Mouse (Mus musculus) urinary bladder, postnatal 36 days (tissue): ENCODE measurements around the gene Rasgrf1.

ENCODE experiments used
- DNase-seq, 2 experiments: peaks; one replicate each; pipeline ENCODE4 v3.0.0; 2022; ENCODE audit warnings: low spot score in 2 of 2, mixed read lengths in 1 of 2

Gene Rasgrf1

GRCm38 (mm10) chr9:89968836-89969450 lies 59.2 kb downstream of the Rasgrf1 start:
- DNase-seq = no peak

- no peak for DNase-seq
These were observed 60.6 kb downstream of the Rasgrf1 start for GRCm38 (mm10) chr9:89970271-89970670.

GRCm38 (mm10) chr9:89970886-89971486 lies 61.3 kb downstream of the Rasgrf1 start:
- DNase-seq = no peak

GRCm38 (mm10) chr9:89972321-89972720 lies 62.6 kb downstream of the Rasgrf1 start:
- no peak for DNase-seq

- DNase-seq = no peak
These were observed 64.1 kb downstream of the Rasgrf1 start for GRCm38 (mm10) chr9:89973856-89974255.

- DNase-seq = no peak
These were observed 64.8 kb downstream of the Rasgrf1 start for GRCm38 (mm10) chr9:89974463-89974931.

GRCm38 (mm10) chr9:89976366-89976940 lies 66.7 kb downstream of the Rasgrf1 start:
- DNase-seq = no peak

- DNase-seq = no peak
These were observed 69.5 kb downstream of the Rasgrf1 start for GRCm38 (mm10) chr9:89979248-89979647.

- no peak for DNase-seq
These were observed 72.5 kb downstream of the Rasgrf1 start for GRCm38 (mm10) chr9:89982256-89982655.

- no peak for DNase-seq
These were observed 78.3 kb downstream of the Rasgrf1 start for GRCm38 (mm10) chr9:89988053-89988452.

- DNase-seq = no peak
These were observed 79.3 kb downstream of the Rasgrf1 start for GRCm38 (mm10) chr9:89988811-89989528.

GRCm38 (mm10) chr9:90006432-90006831 lies 96.7 kb downstream of the Rasgrf1 start:
- DNase-seq = no peak

- no peak for DNase-seq
These were observed 97.4 kb downstream of the Rasgrf1 start for GRCm38 (mm10) chr9:90007094-90007493.

GRCm38 (mm10) chr9:90008138-90008537 lies 98.4 kb downstream of the Rasgrf1 start:
- DNase-seq = no peak

GRCm38 (mm10) chr9:90011849-90012248 lies 102.1 kb downstream of the Rasgrf1 start:
- DNase-seq = no peak

GRCm38 (mm10) chr9:90014649-90015048 lies 104.9 kb downstream of the Rasgrf1 start:
- DNase-seq = no peak

- no peak for DNase-seq
These were observed 106.5 kb downstream of the Rasgrf1 start for GRCm38 (mm10) chr9:90016204-90016603.

- no peak for DNase-seq
These were observed 111.2 kb downstream of the Rasgrf1 start for GRCm38 (mm10) chr9:90020866-90021265.

- no peak for DNase-seq
These were observed 111.7 kb downstream of the Rasgrf1 start for GRCm38 (mm10) chr9:90021442-90021841.

GRCm38 (mm10) chr9:90027709-90028108 lies 118.0 kb downstream of the Rasgrf1 start:
- no peak for DNase-seq

GRCm38 (mm10) chr9:90033922-90034321 lies 124.2 kb downstream of the Rasgrf1 start:
- DNase-seq = peak in 1 of 2 experiments; percentile 12

GRCm38 (mm10) chr9:90035168-90035567 lies 125.5 kb downstream of the Rasgrf1 start:
- DNase-seq = no peak
